Mouse (Mus musculus) lung, postnatal 0 days (tissue): ENCODE data around the gene Dnaaf5. TPM values are rescaled to one million over a fixed set of nuclear protein-coding genes. Genes with fewer than 3 reads are reported as not detected.

ENCODE experiments used
- ATAC-seq: fragments of 200-750 bp; cut with Nextera tagmentation; 2 replicates; pipeline ENCODE4 v1.8.0; 2017; ENCODE audit warnings: moderate library complexity
- DNase-seq: peaks from one replicate; pipeline ENCODE4 v3.0.0-alpha.2; 2016; ENCODE audit warnings: low spot score
- H3K27ac ChIP-seq: fragments of 300-500 bp; sonication (generic); 2 replicates; pipeline ENCODE4 v1.5.1; 2014; ENCODE audit warnings: antibody characterized with exemption, mild to moderate bottlenecking, low read length, mixed read lengths
- H3K27me3 ChIP-seq: fragments of 300-500 bp; sonication (generic); replicated peaks from 2 replicates; pipeline ENCODE4 v1.6.1; 2014; ENCODE audit warnings: low read length, mixed read lengths; ENCODE audit not compliant: insufficient read depth
- H3K36me3 ChIP-seq: fragments of 300-500 bp; sonication (generic); 2 replicates; pipeline ENCODE4 v1.6.1; 2014; ENCODE audit warnings: low read length, mixed read lengths; ENCODE audit not compliant: insufficient read depth
- H3K4me1 ChIP-seq: fragments of 300-500 bp; sonication (generic); 2 replicates; pipeline ENCODE4 v1.6.1; 2014; ENCODE audit warnings: antibody characterized with exemption, low read depth, low read length, mixed read lengths; ENCODE audit not compliant: insufficient read depth
- H3K4me2 ChIP-seq: fragments of 300-500 bp; sonication (generic); replicated peaks from 2 replicates; pipeline ENCODE4 v1.6.1; 2014; ENCODE audit warnings: low read depth, mild to moderate bottlenecking, low read length, moderate library complexity, mixed read lengths
- H3K4me3 ChIP-seq: fragments of 300-500 bp; sonication (generic); 2 replicates; pipeline ENCODE4 v1.5.1; 2014; ENCODE audit warnings: low read depth, low read length
- H3K9ac ChIP-seq: fragments of 300-500 bp; sonication (generic); replicated peaks from 2 replicates; pipeline ENCODE4 v1.6.1; 2014; ENCODE audit warnings: low read depth, mild to moderate bottlenecking
- H3K9me3 ChIP-seq: fragments of 300-500 bp; sonication (generic); 2 replicates; pipeline ENCODE4 v1.6.1; 2016; ENCODE audit warnings: low read length, mixed read lengths
- CTCF ChIP-seq: IDR thresholded peaks from 2 replicates; pipeline ENCODE4 v1.5.1; 2016; ENCODE audit warnings: antibody characterized with exemption, mild to moderate bottlenecking
- EP300 ChIP-seq: IDR thresholded peaks from 2 replicates; pipeline ENCODE4 v1.6.1; 2016; ENCODE audit warnings: antibody characterized with exemption, mild to moderate bottlenecking, control low read depth
- WGBS: fragments of 180-500 bp; shearing (Covaris S2); extraction: QIAGEN DNeasy Blood & Tissue Kit; methylation state at CpG from one replicate; pipeline ENCODE4 v1.1.7; 2014; 5-methylcytosine and 5-hydroxymethylcytosine counted together
- polyA plus RNA-seq: library from polyadenylated mRNA; unstranded; fragments of >200 nt; fragmentation: Nextera tagmentation; extraction: Ambion mirVana; gene quantifications from 2 replicates; pipeline ENCODE4 v1.2.1, GENCODE M21; 2015

Dnaaf5 gene
- polyA plus RNA-seq, 1 experiment from 2014 or later = 2.8 TPM

DNA sequence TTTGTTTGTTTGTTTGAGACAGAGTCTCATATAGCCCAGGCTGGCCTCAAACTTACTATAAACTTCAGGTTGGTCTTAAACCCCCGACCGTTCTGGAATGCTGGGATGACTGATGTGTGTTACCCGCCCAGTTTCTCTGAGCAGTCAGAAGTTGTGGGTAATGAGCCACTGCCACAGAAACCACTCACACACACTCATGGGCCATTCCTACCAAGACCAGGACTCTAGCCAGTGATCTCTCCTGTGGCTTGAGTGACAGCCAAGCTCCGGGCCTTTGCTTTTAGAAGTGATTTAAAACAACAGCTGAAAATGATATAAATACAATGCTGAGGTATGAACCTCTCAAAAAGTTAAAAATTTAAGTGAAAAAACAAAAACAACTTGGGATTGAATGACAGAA lies 35.1 kb upstream of the Dnaaf5 start:
- Histone ChIP-seq H3K9me3 (no peaks in the 10 kb centered on the region), H3K36me3 (no peaks in the 10 kb centered on the region), H3K4me3 (no peak overlapping the region), H3K4me2 (no peak overlapping the region), H3K4me1 (no peaks in the 10 kb centered on the region), H3K9ac (no peak overlapping the region), H3K27ac (no peak overlapping the region), H3K27me3 (no peaks in the 10 kb centered on the region; the same call in 1 of the 2 replicates)
- ATAC-seq (no peak), DNase-seq (no peak)
- 74% methylated on average over 4 of the region's 4 CpGs for WGBS
- TF ChIP-seq EP300 (no peak), CTCF (no peak)

DNA sequence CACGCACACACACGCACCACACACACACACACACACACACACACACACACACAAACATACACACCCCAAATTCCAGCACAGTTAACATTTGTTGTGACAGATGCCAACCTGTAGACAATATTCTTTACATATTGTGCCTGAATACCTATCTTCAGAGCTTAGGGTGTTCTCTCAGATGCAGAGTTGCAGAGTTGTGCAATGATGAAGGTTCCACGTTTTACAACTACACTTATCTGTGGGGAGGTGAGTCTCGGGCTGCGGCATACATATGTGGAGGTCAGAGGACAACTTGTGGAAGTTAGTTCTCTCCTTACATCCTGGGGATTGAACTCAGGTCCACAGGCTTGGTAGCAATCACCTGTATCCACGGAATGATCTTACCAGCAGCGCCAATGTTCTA lies 34.5 kb upstream of the Dnaaf5 start:
- Histone ChIP-seq H3K4me2 (no peak overlapping the region), H3K9me3 (no peaks in the 10 kb centered on the region), H3K4me3 (no peak overlapping the region), H3K9ac (no peak overlapping the region), H3K4me1 (no peaks in the 10 kb centered on the region), H3K36me3 (no peaks in the 10 kb centered on the region), H3K27ac (no peak overlapping the region), H3K27me3 (no peaks in the 10 kb centered on the region; the same call in 1 of the 2 replicates)
- DNase-seq = no peak
- WGBS = 90% methylated on average over 7 of the region's 7 CpGs
- no peak for ATAC-seq
- TF ChIP-seq EP300 (no peak), CTCF (no peak)

DNA sequence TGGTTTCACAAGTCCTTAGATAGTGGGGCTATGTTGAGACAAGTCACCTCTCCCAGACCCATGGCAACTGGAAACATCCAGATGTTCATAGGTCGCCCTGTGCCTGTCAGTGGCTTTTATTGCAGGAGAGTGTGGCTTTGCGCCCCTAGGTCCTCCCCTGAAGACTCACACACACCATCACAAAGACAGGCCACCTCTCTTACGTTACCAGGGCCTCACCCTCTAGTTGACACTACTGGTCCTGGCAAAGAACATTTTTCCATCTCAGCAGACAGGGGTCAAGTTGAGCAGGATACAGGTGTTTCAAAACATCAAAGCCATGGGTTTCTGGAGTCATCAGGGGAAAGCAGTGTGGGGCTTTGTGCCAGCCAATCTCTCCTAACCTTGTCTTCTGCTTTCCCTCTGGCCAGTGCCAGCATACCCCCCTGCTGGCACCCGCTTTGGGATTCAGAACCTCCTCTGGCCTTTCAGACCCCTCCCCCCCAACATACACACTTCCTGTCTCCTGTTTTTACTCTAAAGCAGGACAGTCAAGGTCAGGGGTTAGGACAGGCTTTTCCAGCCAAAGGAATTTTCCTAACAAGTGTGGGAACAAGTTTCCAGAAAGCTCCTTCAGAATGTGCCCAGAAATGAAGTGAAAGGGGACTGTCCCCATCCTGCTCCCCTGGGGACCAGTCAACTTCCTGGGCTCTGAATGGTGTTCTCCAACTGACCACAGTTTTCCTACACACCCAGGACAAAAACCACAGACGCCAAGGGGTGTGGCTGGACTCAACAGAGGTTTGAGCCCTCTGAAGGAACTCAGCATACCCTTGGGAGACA lies 31.7 kb upstream of the Dnaaf5 start:
- no peaks in the 10 kb centered on the region for H3K4me1 ChIP-seq
- H3K36me3 ChIP-seq = no peaks in the 10 kb centered on the region
- 59% methylated on average over 5 of the region's 5 CpGs for WGBS
- H3K4me3 ChIP-seq = no peak overlapping the region
- TF ChIP-seq EP300 (0 out of 2 replicates have a peak, but pooled peaks have one; percentile 42), CTCF (no peak)
- DNase-seq (peak; percentile 77), ATAC-seq (peak; percentile 87)
- no peaks in the 10 kb centered on the region for H3K27me3 ChIP-seq
- H3K9ac ChIP-seq = no peak overlapping the region
- no peak overlapping the region for H3K27ac ChIP-seq
- no peak overlapping the region for H3K4me2 ChIP-seq
- no peaks in the 10 kb centered on the region for H3K9me3 ChIP-seq

DNA sequence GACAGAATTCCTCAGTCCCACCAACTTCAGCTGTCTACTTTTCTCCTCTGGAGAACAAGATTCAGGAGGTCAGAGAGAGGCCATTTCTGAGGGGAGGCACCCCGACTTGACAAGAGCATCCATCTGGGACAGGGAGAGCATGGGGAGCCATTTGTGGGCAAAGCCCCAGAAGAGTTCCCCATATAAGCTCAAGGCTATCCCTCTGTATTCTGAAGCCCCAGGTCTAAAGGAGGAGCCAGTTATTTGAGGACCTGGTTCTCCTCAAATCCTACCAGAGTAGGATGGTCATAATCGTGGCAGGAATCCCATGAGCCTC lies 31.1 kb upstream of the Dnaaf5 start:
- Histone ChIP-seq H3K9me3 (no peaks in the 10 kb centered on the region), H3K9ac (no peak overlapping the region), H3K27me3 (no peaks in the 10 kb centered on the region), H3K27ac (peak overlapping the region; percentile 4; the same call in 1 of the 2 replicates), H3K36me3 (no peaks in the 10 kb centered on the region), H3K4me1 (no peaks in the 10 kb centered on the region), H3K4me2 (no peak overlapping the region), H3K4me3 (no peak overlapping the region)
- WGBS = 59% methylated on average over 2 of the region's 2 CpGs
- TF ChIP-seq EP300 (no peak), CTCF (no peak)
- DNase-seq (no peak), ATAC-seq (no peak)

DNA sequence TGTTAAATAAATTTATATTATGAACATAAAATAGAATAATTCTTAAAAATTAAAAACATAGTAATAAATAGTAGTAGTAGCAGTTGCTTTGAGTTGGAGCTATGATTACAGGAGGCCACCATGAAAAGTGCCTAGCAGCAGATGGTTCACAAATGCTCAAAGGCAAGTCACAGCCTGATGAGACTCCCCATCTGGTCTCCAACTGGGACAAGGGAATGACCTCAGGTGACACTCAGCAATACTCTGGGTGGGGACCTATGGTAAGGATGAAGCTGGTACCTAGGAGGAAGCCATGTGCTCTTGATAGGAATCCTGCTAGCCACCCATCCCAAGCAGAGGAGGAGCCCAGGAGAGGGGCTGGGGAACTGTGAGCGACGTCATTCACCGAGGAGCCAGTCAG lies 24.3 kb upstream of the Dnaaf5 start:
- Histone ChIP-seq H3K9ac (no peak overlapping the region), H3K4me3 (no peak overlapping the region), H3K36me3 (no peaks in the 10 kb centered on the region), H3K27ac (no peak overlapping the region), H3K9me3 (no peaks in the 10 kb centered on the region), H3K4me1 (no peaks in the 10 kb centered on the region), H3K4me2 (no peak overlapping the region), H3K27me3 (no peaks in the 10 kb centered on the region)
- ATAC-seq (no peak), DNase-seq (no peak)
- no peak for TF ChIP-seq CTCF
- no peak for TF ChIP-seq EP300
- WGBS = 77% methylated on average over 3 of the region's 3 CpGs

DNA sequence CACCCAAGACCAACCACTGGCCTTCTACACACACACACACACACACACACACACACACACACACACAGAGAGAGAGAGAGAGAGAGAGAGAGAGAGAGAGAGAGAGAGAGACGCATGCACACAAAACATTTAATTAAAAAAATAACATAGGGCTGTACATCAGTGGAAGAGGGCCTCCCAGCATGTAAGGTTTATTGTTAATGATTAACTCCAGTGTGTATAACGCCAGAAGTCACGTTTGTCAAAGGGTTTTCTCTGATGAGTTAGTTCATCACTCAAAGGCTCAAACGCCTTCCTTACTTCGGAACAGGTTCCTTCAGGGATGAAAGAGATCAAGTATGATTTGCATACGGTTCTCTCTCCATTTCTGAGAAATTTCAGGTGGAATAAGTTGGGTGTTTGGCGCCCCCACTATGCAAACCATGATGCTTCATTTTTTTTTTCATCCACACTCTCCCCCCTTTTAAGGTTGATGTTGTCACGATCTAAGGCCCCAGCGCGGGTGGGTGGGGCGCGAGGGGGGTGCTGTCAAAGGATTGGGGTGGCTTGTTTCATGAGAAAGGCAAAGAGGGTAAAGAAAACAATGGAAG lies 21.5 kb upstream of the Dnaaf5 start:
- Histone ChIP-seq H3K9me3 (no peaks in the 10 kb centered on the region), H3K4me2 (peak overlapping the region; percentile 95), H3K4me3 (peak overlapping the region; percentile 53), H3K27ac (no peak overlapping the region), H3K36me3 (no peaks in the 10 kb centered on the region), H3K27me3 (no peaks in the 10 kb centered on the region), H3K4me1 (no peaks in the 10 kb centered on the region), H3K9ac (peak overlapping the region; percentile 29; the same call in 1 of the 2 replicates)
- TF ChIP-seq EP300 (no peak), CTCF (no peak)
- ATAC-seq (no peak), DNase-seq (no peak)
- WGBS = 32% methylated on average over 12 of the region's 12 CpGs
